Mouse (Mus musculus) layer of hippocampus, postnatal 36 days (tissue): ENCODE results near the gene Olfr972. TPM values are rescaled to one million over a fixed set of nuclear protein-coding genes. Genes with fewer than 3 reads are reported as not detected.
"Not testable (repeated sequence)": the region's sequence is repeated elsewhere in the genome, so short reads cannot be mapped to it uniquely, and the experiment has no call there.

ENCODE experiments used
- DNase-seq, 2 experiments: peaks; one replicate each; pipeline ENCODE4 v3.0.0; 2022
- total RNA-seq, 2 experiments: library from RNA; stranded (reverse); gene quantifications; 2 replicates each; pipeline ENCODE4 v1.2.3; 2021

Gene Olfr972
- total RNA-seq: not detected

GRCm38 (mm10) chr9:39866122-39866521, at the start of gene Olfr972:
Gene Olfr972, plus strand, starts transcription at chr9:39866422.
- DNase-seq: no peak

GRCm38 (mm10) chr9:39836576-39836975, 29.6 kb upstream of the Olfr972 start, which contains the start of gene Olfr971:
Gene Olfr971, plus strand, starts transcription at chr9:39836876.
- DNase-seq: not testable (repeated sequence)

- not testable (repeated sequence) for DNase-seq
These were observed 5.8 kb downstream of the Olfr972 start for GRCm38 (mm10) chr9:39871986-39872385.

DNA sequence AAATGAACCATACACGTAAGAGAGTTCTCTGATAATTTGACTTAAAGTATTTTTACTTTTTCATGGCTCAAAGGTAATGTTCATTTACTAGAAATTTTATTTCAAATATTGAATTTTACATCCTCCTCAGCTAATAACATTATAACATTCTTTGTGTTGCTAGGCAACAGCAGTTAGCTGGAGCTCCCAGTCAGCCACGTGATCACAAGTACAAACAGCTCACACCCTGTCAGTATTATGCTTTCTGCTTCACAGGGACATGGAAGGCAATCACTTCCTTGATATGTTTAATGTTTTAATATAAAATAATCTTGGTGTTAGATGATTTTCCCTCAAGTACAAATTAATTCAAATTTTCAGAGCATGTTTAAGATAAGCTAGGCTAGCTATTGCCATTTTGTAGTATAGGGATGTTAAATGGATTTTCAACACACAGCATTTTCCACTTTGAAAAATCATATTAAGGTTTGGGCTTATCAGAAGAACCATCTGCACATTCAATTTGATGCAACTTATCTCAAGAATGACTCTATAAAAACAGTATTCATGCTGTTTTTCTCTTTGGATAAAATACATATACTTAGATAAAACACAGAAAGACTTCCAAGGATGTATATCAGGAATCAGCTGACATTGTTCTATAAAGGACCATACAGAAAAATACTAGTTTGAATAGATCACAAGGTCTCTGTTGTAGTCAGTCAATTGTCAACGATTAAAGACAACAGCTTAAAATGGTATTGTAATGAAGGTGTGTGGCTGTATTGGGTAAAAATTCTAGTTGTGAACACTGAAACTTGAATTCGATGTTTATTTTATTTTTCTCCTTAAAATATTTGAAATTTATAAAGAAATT, 11.5 kb downstream of the Olfr972 start:
- not testable (repeated sequence) for DNase-seq

DNA sequence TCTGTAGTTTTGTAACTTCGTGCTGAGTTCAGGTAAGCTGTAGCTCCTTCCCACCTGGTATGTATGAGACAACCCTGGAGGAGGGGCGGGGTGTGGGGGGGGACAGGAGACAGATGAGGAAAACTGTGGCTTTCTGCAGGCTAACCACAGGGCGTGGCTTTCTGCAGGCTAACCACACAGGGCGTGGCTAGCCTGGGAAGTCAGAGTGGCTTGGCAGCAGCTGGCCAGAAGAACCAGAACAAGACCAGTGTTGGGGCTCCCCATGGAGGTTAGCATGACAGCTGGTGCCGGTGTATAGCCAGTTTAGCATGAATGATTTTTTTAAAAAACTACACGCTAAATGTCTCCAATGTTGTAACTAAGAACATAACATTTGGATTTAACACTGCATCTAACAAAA, 38.9 kb downstream of the Olfr972 start:
- DNase-seq: no peak

DNA sequence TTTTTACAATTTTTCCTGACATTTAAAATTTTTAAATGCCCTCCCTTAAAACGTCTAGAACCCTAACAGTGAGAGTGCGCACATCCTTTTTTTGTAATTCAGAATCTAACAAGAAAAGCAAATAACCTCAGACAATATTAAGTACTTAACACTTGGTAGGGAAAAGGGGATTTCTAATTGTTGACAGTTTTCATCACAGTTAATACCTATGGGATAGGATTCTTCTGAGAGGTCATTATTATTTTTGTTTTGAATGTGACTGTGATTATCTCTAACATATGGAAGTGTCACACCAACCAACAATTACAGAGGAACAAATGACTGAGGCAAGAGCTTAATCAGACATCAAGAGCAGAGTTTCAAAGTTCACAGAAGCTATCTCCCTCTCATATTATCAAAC, 40.8 kb downstream of the Olfr972 start, which contains the start of gene Olfr229:
Gene Olfr229, plus strand, starts transcription at position 301 of the 400 bp plus-strand sequence.
- no peak for DNase-seq

DNA sequence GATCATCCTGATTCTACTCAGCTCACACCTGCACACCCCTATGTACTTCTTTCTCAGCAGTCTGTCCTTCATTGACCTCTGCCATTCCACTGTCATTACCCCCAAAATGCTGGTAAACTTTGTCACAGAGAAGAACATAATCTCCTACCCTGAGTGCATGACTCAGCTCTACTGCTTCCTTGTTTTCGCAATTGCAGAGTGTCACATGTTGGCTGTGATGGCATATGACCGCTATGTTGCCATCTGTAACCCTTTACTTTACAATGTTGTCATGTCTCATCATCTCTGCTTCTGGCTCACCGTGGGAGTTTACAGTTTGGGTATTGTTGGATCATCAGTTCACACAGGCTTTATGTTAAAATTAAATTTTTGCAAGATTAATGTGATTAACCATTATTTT, 43.7 kb downstream of the Olfr972 start:
- DNase-seq: no peak

Other genes starting within 250 kb of the Olfr972 start
- not detected for gene Olfr960, start 245.0 kb upstream of the Olfr972 start, total RNA-seq
- not detected for gene Olfr961, start 221.3 kb upstream of the Olfr972 start, total RNA-seq
- not detected for gene Olfr963, start 199.2 kb upstream of the Olfr972 start, total RNA-seq
- gene Olfr149, start 159.3 kb upstream of the Olfr972 start, total RNA-seq: not detected
- gene Olfr965, start 155.1 kb upstream of the Olfr972 start, total RNA-seq: not detected
- not detected for gene Olfr150, start 135.4 kb upstream of the Olfr972 start, total RNA-seq
- gene Olfr967, start 120.2 kb upstream of the Olfr972 start, total RNA-seq: not detected
- not detected for gene Olfr968, start 83.2 kb upstream of the Olfr972 start, total RNA-seq
- gene Olfr969, start 75.5 kb upstream of the Olfr972 start, total RNA-seq: not detected
- gene Olfr970, start 57.6 kb upstream of the Olfr972 start, total RNA-seq: not detected
- gene Olfr971, start 29.5 kb upstream of the Olfr972 start, total RNA-seq: not detected
- not detected for gene Olfr229, start 40.9 kb downstream of the Olfr972 start, total RNA-seq
- gene Olfr974, start 71.1 kb downstream of the Olfr972 start, total RNA-seq: not detected
- gene Olfr975, start 85.6 kb downstream of the Olfr972 start, total RNA-seq: not detected
- gene Olfr976, start 94.7 kb downstream of the Olfr972 start, total RNA-seq: not detected
- not detected for gene Olfr978, start 125.7 kb downstream of the Olfr972 start, total RNA-seq
- not detected for gene Olfr979, start 137.0 kb downstream of the Olfr972 start, total RNA-seq
- not detected for gene Olfr980, start 143.2 kb downstream of the Olfr972 start, total RNA-seq
- not detected for gene Olfr981, start 155.0 kb downstream of the Olfr972 start, total RNA-seq
- gene Olfr982, start 207.4 kb downstream of the Olfr972 start, total RNA-seq: not detected
- gene Olfr983, start 227.2 kb downstream of the Olfr972 start, total RNA-seq: not detected
- not detected for gene Olfr984, start 247.8 kb downstream of the Olfr972 start, total RNA-seq